Mouse (Mus musculus) brain, embryonic 14.5 days (tissue): ENCODE measurements at regions not wholly inside any gene's neighbourhood (a gene's known extent, or its start where the extent isn't known, plus 50 kb on each side); places are given as distances from the start of the nearest gene placed in this dataset.

Experiments
- CTCF ChIP-seq: fragments of 200-500 bp; IDR thresholded peaks from 2 replicates; pipeline ENCODE4 v1.5.1; 2012; ENCODE audit warnings: inconsistent platforms, mild to moderate bottlenecking, moderate library complexity, borderline replicate concordance; ENCODE audit not compliant: insufficient read depth, insufficient read length; ENCODE audit errors: extremely low read depth
- POLR2A ChIP-seq: fragments of 200-500 bp; IDR thresholded peaks from 2 replicates; pipeline ENCODE4 v1.6.1; 2012; ENCODE audit warnings: mild to moderate bottlenecking, inconsistent platforms, borderline replicate concordance; ENCODE audit not compliant: poor library complexity, insufficient read depth, insufficient read length, severe bottlenecking; ENCODE audit errors: extremely low read depth

DNA sequence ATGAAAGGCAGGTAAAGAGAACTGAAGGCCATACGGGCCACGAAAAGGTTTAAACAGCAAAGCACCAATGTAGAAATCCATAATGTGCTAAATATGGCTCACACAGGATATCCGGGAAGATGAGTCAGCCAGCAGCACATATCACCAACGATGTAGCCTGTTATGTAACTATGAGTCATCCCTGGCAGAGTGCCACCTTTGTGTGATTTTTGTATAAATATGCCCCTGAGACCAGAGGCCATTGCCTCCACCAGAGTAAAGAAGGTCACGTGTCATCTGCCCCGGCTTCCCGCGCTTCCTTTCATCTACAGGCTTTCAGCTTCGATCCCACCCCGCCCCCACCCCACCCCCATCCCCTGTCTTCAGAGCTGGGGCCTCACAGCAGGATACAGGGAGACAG is 138.2 kb upstream of the Trim24 start:
- TF ChIP-seq POLR2A (no peak), CTCF (no peak)
